Mouse (Mus musculus): ENCODE measurements at regions not wholly inside any gene's neighbourhood (a gene's known extent, or its start where the extent isn't known, plus 50 kb on each side); places are given as distances from the start of the nearest gene placed in this dataset.
A peak's percentile ranks its signal among the peaks of the same experiment; 100 is the strongest.

GRCm38 (mm10) chr6:143597414-143597813, 430.4 kb downstream of the Etnk1 start:
- no peak overlapping the region for H3K27ac ChIP-seq
- TF ChIP-seq CTCF (IDR thresholded peaks at IDR 0.05) (no peak), POLR2A (IDR thresholded peaks at IDR 0.05; ENCODE audit: insufficient read depth, low read depth, low read length) (no peak), EP300 (IDR thresholded peaks at IDR 0.05; ENCODE audit: insufficient read depth, low read depth, low read length) (no peak)
- intact Hi-C loops (cut with DNase I): no loop called here
- no peaks in the 10 kb centered on the region for H3K36me3 ChIP-seq (ENCODE audit: control insufficient read depth, insufficient read depth, low read length)
- H3K9ac ChIP-seq (ENCODE audit: low read depth, low read length): no peak overlapping the region
- no peak for DNase-seq
- no peaks in the 10 kb centered on the region for H3K79me2 ChIP-seq (replicated peaks; ENCODE audit: control insufficient read depth, insufficient read depth, low read length)
- no peaks in the 10 kb centered on the region for H3K27me3 ChIP-seq (ENCODE audit: control insufficient read depth, insufficient read depth, low read length)
- no peak overlapping the region for H3K4me3 ChIP-seq
- no peaks in the 10 kb centered on the region for H3K4me1 ChIP-seq (ENCODE audit: control insufficient read depth, insufficient read depth, low read length)
- 82% methylated on average over 3 of the region's 3 CpGs for WGBS

GRCm38 (mm10) chr6:143598916-143599315, 431.9 kb downstream of the Etnk1 start:
- H3K27ac ChIP-seq: no peak overlapping the region
- no peaks in the 10 kb centered on the region for H3K79me2 ChIP-seq (replicated peaks; ENCODE audit: control insufficient read depth, insufficient read depth, low read length)
- H3K27me3 ChIP-seq (ENCODE audit: control insufficient read depth, insufficient read depth, low read length): no peaks in the 10 kb centered on the region
- H3K4me1 ChIP-seq (ENCODE audit: control insufficient read depth, insufficient read depth, low read length): no peaks in the 10 kb centered on the region
- no peak overlapping the region for H3K4me3 ChIP-seq
- no peaks in the 10 kb centered on the region for H3K36me3 ChIP-seq (ENCODE audit: control insufficient read depth, insufficient read depth, low read length)
- TF ChIP-seq CTCF (IDR thresholded peaks at IDR 0.05): no peak
- intact Hi-C loops (cut with DNase I): no loop called here
- no peak overlapping the region for H3K9ac ChIP-seq (ENCODE audit: low read depth, low read length)
- no peak for DNase-seq
- WGBS: 44% methylated on average over 4 of the region's 4 CpGs

GRCm38 (mm10) chr6:143609100-143609499, 442.1 kb downstream of the Etnk1 start:
- Histone ChIP-seq H3K79me2 (replicated peaks; ENCODE audit: control insufficient read depth, insufficient read depth, low read length) (no peaks in the 10 kb centered on the region), H3K4me1 (ENCODE audit: control insufficient read depth, insufficient read depth, low read length) (no peaks in the 10 kb centered on the region), H3K4me3 (no peak overlapping the region), H3K9ac (ENCODE audit: low read depth, low read length) (no peak overlapping the region), H3K36me3 (ENCODE audit: control insufficient read depth, insufficient read depth, low read length) (no peaks in the 10 kb centered on the region), H3K27ac (no peak overlapping the region), H3K27me3 (ENCODE audit: control insufficient read depth, insufficient read depth, low read length) (no peaks in the 10 kb centered on the region)
- 65% methylated on average over 1 of the region's 1 CpGs for WGBS
- TF ChIP-seq CTCF (IDR thresholded peaks at IDR 0.05) (peak; percentile 89), POLR2A (IDR thresholded peaks at IDR 0.05; ENCODE audit: insufficient read depth, low read depth, low read length) (no peak), EP300 (IDR thresholded peaks at IDR 0.05; ENCODE audit: insufficient read depth, low read depth, low read length) (no peak)
- intact Hi-C loops (cut with DNase I): loop anchor here (10.0 kb wide), 1 partner anchor 1356 kb away; no protein-coding TSS in a partner anchor
- no peak for DNase-seq

GRCm38 (mm10) chr6:143612966-143613365, 445.9 kb downstream of the Etnk1 start:
- no peak overlapping the region for H3K27ac ChIP-seq
- H3K4me3 ChIP-seq: no peak overlapping the region
- WGBS: 74% methylated on average over 10 of the region's 10 CpGs
- no peaks in the 10 kb centered on the region for H3K27me3 ChIP-seq (ENCODE audit: control insufficient read depth, insufficient read depth, low read length)
- intact Hi-C loops (cut with DNase I): no loop called here
- no peak for DNase-seq
- no peak overlapping the region for H3K9ac ChIP-seq (ENCODE audit: low read depth, low read length)
- no peaks in the 10 kb centered on the region for H3K36me3 ChIP-seq (ENCODE audit: control insufficient read depth, insufficient read depth, low read length)
- TF ChIP-seq EP300 (IDR thresholded peaks at IDR 0.05; ENCODE audit: insufficient read depth, low read depth, low read length) (no peak), CTCF (IDR thresholded peaks at IDR 0.05) (no peak), POLR2A (IDR thresholded peaks at IDR 0.05; ENCODE audit: insufficient read depth, low read depth, low read length) (no peak)
- no peaks in the 10 kb centered on the region for H3K79me2 ChIP-seq (replicated peaks; ENCODE audit: control insufficient read depth, insufficient read depth, low read length)
- H3K4me1 ChIP-seq (ENCODE audit: control insufficient read depth, insufficient read depth, low read length): no peaks in the 10 kb centered on the region

GRCm38 (mm10) chr6:143614431-143614987, 447.5 kb downstream of the Etnk1 start:
- Histone ChIP-seq H3K36me3 (ENCODE audit: control insufficient read depth, insufficient read depth, low read length) (no peaks in the 10 kb centered on the region), H3K9ac (ENCODE audit: low read depth, low read length) (no peak overlapping the region), H3K4me1 (ENCODE audit: control insufficient read depth, insufficient read depth, low read length) (no peaks in the 10 kb centered on the region), H3K4me3 (no peak overlapping the region), H3K27ac (no peak overlapping the region), H3K79me2 (replicated peaks; ENCODE audit: control insufficient read depth, insufficient read depth, low read length) (no peaks in the 10 kb centered on the region), H3K27me3 (ENCODE audit: control insufficient read depth, insufficient read depth, low read length) (no peaks in the 10 kb centered on the region)
- TF ChIP-seq EP300 (IDR thresholded peaks at IDR 0.05; ENCODE audit: insufficient read depth, low read depth, low read length): no peak
- TF ChIP-seq CTCF (IDR thresholded peaks at IDR 0.05): no peak
- TF ChIP-seq POLR2A (IDR thresholded peaks at IDR 0.05; ENCODE audit: insufficient read depth, low read depth, low read length): no peak
- intact Hi-C loops (cut with DNase I): no loop called here
- DNase-seq: no peak
- 71% methylated on average over 11 of the region's 11 CpGs for WGBS

- Histone ChIP-seq H3K79me2 (replicated peaks; ENCODE audit: control insufficient read depth, insufficient read depth, low read length) (no peaks in the 10 kb centered on the region), H3K9ac (ENCODE audit: low read depth, low read length) (no peak overlapping the region), H3K4me3 (no peak overlapping the region), H3K4me1 (ENCODE audit: control insufficient read depth, insufficient read depth, low read length) (no peaks in the 10 kb centered on the region), H3K27me3 (ENCODE audit: control insufficient read depth, insufficient read depth, low read length) (no peaks in the 10 kb centered on the region), H3K27ac (no peak overlapping the region), H3K36me3 (ENCODE audit: control insufficient read depth, insufficient read depth, low read length) (no peaks in the 10 kb centered on the region)
- no peak for DNase-seq
- TF ChIP-seq POLR2A (IDR thresholded peaks at IDR 0.05; ENCODE audit: insufficient read depth, low read depth, low read length) (no peak), CTCF (IDR thresholded peaks at IDR 0.05) (no peak), EP300 (IDR thresholded peaks at IDR 0.05; ENCODE audit: insufficient read depth, low read depth, low read length) (no peak)
- intact Hi-C loops (cut with DNase I): no loop called here
- 83% methylated on average over 8 of the region's 8 CpGs for WGBS
These were observed 448.3 kb downstream of the Etnk1 start for GRCm38 (mm10) chr6:143615361-143615760.
